Mouse (Mus musculus): ENCODE results near the gene Abca8a.

Gene Abca8a

GRCm38 (mm10) chr11:110095858-110096257 lies at the start of gene Abca8a:
TSS of gene Abca8a (minus strand) at chr11:110095978.
- peak; percentile 88 for DNase-seq (ENCODE audit: low spot score)

DNA sequence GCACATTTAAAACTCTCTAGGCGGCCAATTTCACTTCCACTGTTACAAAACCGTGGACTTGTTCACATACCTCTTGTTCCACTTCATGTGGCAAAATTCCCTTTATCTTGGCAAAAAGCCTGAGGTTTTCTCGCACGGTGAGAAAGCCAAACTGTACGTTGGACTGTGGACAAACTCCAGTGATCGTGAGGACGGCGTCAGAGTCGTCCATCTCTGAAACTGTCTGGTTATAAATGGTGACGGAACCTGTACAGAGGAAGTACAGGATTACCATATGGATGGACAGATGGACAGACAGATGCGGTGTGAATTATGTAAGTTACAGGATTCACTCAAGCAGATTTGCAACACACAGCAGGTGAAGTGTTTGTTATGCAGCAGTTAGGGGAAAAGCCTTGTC lies 49.6 kb upstream of the Abca8a start:
- DNase-seq (ENCODE audit: low spot score): peak; percentile 4

- DNase-seq (ENCODE audit: low spot score): peak; percentile 45
These were observed 35.0 kb upstream of the Abca8a start for GRCm38 (mm10) chr11:110130760-110131159.

- peak; percentile 43 for DNase-seq (ENCODE audit: low spot score)
These were observed 15.4 kb upstream of the Abca8a start for GRCm38 (mm10) chr11:110111137-110111536.

DNA sequence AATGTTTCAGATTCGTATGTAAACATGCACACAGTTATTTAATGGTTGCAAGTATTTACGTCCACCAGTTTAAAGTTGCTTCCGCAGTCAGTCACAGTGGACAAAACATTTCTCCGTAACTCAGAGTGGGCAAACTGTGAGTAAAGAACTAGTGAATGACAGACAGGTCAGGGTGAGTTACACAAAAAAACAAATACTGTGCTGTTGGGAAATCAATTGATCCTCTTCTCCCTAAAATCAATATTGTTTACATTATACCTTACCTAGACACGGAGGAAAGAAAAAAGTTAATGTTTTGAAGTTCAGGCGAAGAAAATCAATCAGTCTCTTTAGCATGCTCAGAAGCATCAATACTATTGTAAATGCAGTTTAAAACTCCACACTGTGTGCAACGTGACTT lies 5.7 kb upstream of the Abca8a start:
- no peak for DNase-seq (ENCODE audit: low spot score)

GRCm38 (mm10) chr11:110098901-110099300 lies 3.1 kb upstream of the Abca8a start:
- no peak for DNase-seq (ENCODE audit: low spot score)

DNA sequence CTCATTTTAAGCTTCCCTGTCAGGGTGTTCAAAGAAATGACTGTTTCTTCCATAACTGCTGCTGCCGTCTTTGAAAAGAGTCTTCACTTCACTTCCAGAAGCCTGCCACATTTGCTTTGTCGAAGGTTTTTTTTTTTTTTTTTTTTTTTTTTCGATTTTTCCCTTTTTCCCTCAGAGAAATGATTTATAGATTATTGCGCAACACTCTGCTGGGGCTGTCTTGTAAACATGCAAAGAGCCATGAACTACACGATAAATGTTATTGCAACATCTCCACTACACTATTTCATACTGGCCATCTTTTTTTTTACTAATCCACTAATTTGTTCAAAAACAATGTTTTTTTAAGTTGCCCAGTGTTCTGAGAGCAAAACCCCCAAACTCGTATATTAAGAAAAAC lies 1.7 kb upstream of the Abca8a start:
- DNase-seq (ENCODE audit: low spot score): peak; percentile 44

DNA sequence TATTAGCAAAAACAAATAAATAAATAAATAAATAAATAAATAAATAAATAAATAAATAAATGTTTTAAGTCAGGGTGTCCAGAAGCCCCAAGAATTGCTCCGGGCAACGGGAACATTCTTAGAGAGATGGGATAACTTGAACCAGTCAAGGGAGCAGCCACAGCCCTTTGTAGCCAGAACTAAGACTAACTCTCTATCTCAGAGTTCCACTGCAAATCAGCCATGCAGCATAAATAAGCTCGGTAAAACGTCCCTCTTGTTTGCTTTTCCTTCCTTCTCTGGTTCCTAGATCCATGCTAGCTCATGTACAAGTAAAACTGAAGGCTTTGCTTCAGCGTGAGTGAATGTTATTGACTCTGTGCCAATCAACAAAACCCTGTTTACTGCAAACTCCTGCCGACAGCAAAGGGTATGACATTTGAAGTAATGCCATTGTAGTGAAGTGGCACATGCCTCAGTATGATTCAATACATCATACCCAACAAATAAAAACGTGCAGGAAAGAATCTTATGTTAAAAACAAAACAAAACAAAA lies 865 bp downstream of the Abca8a start:
- DNase-seq (ENCODE audit: low spot score): peak; percentile 85

GRCm38 (mm10) chr11:110094236-110094635 lies 1.5 kb downstream of the Abca8a start:
- peak; percentile 98 for DNase-seq (ENCODE audit: low spot score)

GRCm38 (mm10) chr11:110091328-110091727 lies 4.5 kb downstream of the Abca8a start:
- peak; percentile 51 for DNase-seq (ENCODE audit: low spot score)

GRCm38 (mm10) chr11:110072158-110072557 lies 23.6 kb downstream of the Abca8a start:
- no peak for DNase-seq (ENCODE audit: low spot score)

- peak; percentile 24 for DNase-seq (ENCODE audit: low spot score)
These were observed 34.7 kb downstream of the Abca8a start for GRCm38 (mm10) chr11:110061032-110061431.

DNA sequence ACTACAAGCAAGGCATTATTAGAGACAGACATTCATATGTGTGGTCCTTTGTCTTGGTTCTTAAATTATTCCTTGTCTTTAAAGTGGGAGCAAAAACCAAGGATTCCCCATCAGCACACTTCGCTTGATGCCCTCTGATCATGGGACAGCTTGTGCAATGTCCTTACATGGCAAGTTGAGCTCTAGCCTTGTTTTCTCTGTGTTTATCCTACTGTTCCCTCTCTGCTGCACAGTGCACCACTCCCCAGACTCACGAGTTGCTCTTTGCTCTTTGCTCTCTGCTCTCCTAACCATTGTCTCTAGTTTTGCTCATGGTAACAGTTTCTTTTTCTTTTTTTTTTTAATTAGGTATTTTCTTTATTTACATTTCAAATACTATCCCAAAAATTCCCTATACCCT lies 35.7 kb downstream of the Abca8a start:
- DNase-seq (ENCODE audit: low spot score): peak; percentile 36

- DNase-seq (ENCODE audit: low spot score): no peak
These were observed 42.1 kb downstream of the Abca8a start for GRCm38 (mm10) chr11:110053681-110054080.

DNA sequence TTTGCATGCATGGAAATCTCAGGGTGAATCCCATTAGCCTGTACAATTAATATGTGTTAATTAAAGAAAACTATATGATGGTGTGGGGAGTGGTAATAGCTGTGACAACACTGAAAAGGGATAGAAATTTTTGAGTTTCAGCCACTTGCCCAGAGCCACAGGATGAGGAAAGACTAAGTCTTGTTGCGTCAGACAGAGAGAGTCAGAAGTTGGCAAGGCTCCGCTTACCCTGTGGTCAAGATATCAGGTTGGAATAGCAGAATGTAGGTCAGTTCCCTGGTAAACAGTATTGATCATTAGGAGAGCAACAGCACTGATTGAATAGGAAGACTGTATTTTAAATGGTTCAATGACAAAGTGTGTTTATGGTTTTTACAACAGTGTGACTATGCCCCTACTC lies 58.0 kb downstream of the Abca8a start:
- DNase-seq (ENCODE audit: low spot score): peak; percentile 81

DNA sequence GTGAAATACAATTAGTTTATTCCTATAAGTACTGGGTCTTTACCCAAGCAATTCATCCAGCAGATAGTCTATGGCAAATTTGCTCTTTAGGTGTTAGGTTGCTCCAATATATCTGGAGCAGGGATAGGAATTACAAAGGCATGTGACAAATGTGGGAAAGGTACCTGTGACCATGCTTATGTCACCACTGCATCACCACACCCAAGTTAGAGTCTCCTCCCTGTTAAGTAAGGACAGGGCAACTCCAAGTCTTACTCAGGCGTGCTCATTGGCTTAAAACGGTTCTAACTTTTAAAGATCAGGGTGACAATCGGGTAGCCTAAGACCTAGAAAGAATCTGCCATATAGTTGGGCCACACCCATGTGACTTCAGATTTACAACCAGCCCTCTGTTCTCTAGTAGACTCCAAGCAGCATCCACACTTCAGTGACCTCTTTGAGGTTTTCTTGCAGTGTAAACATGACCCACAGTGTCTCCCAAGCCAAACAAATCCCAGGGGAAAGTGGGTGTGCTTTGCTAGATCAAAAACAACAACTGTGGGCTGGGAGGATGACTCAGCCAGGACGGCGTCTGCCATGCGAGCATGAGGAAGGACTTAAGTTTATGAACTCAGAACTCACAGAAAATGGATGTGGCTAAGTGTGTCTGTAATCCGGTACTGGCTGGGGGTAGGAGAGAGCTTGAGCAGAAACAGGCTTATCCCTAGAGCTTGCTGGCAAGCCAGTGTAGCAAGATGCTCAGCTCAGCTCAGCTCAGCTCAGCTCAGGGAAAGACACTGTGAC lies 66.7 kb downstream of the Abca8a start:
- DNase-seq (ENCODE audit: low spot score): peak; percentile 58

- no peak for DNase-seq (ENCODE audit: low spot score)
These were observed 84.8 kb downstream of the Abca8a start for GRCm38 (mm10) chr11:110010836-110011546.

DNA sequence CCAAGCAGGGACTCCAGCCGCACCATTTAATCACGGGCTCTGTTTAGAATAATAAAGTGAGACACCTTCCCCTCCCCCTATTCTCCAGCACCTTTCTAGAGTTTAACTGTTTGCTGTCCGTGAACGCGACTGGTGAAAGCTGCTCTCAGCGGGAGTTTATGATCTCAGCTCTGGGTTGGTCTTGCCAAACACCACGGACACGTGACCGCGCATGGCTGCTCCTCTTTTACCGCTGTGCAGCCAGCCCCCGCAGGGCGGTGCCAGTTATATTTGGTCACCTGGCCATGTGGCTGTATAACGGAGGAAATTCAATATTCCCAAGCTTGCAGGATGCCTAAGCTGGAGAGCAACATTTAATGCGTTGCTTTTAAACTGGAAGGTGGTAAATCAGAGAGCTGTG lies 100.2 kb downstream of the Abca8a start, which contains the start of gene Abca8b:
Gene Abca8b, minus strand, starts transcription at position 222 of the 400 bp plus-strand sequence.
- DNase-seq (ENCODE audit: low spot score): peak; percentile 73

- DNase-seq (ENCODE audit: low spot score): peak; percentile 46
These were observed 100.8 kb downstream of the Abca8a start for GRCm38 (mm10) chr11:109995013-109995412.

GRCm38 (mm10) chr11:109994014-109994413 lies 101.8 kb downstream of the Abca8a start:
- DNase-seq (ENCODE audit: low spot score): no peak

DNA sequence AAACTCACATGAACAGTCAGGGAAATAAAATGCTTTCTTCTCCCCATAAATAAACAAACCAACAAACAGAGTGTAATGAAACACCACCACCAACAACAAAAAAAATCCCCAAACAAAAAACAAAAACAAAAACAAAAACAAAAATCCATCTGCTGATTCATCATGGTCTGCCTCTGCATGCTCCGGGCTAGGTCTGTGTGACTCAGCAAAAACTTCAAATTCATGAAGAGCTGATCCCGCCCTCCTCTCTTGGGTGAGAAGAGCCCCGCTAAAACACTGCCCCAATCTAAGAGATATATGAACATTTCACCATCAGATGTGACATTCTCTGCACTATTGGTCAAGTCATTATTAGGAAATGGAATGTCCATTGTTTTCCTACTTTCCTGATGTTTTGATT lies 104.5 kb downstream of the Abca8a start:
- peak; percentile 8 for DNase-seq (ENCODE audit: low spot score)

DNA sequence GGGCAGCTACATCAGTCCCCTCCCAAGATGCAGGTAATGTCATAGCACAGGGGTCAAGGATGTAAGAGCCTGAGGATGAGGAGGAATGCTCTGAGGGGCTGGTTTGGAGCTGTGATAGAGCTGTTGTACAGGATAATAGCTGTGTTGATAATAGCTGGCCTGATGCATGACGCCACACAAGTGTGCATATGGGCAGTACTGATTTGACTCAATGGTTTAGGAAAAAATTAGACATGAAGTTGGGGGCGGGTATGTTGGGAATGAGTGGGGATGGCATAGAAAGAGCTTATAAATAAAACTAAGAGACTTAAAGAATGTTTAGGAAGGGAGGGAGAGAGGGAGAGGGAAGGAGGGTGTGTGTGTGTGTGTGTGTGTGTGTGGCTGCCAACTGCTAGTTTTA lies 105.5 kb downstream of the Abca8a start:
- no peak for DNase-seq (ENCODE audit: low spot score)

GRCm38 (mm10) chr11:109988164-109988563 lies 107.6 kb downstream of the Abca8a start:
- DNase-seq (ENCODE audit: low spot score): peak; percentile 10

All from adipocyte (in vitro differentiated cells).